Mouse (Mus musculus) ES-Bruce4 (cell line): ENCODE measurements around the gene Atxn1. TPM values are rescaled to one million over a fixed set of nuclear protein-coding genes. Genes with fewer than 3 reads are reported as not detected.

ENCODE experiments used
- H3K27ac ChIP-seq: 2 replicates; pipeline ENCODE4 v1.5.1; 2012; ENCODE audit warnings: low read length, inconsistent platforms; ENCODE audit not compliant: insufficient read depth
- H3K27me3 ChIP-seq: 2 replicates; pipeline ENCODE4 v1.6.1; 2012; ENCODE audit warnings: mild to moderate bottlenecking, low read length, inconsistent platforms; ENCODE audit not compliant: control insufficient read depth, poor library complexity, insufficient read depth, severe bottlenecking
- H3K36me3 ChIP-seq: 2 replicates; pipeline ENCODE4 v1.6.1; 2012; ENCODE audit warnings: inconsistent platforms, mild to moderate bottlenecking, low read length, moderate library complexity; ENCODE audit not compliant: control insufficient read depth, poor library complexity, insufficient read depth, severe bottlenecking
- H3K4me1 ChIP-seq: one replicate; pipeline ENCODE4 v1.8.1; 2011; ENCODE audit warnings: low read length; ENCODE audit not compliant: control insufficient read depth, insufficient read depth
- H3K4me3 ChIP-seq: 2 replicates; pipeline ENCODE4 v1.5.1; 2011; ENCODE audit warnings: low read depth, mild to moderate bottlenecking, low read length
- H3K9ac ChIP-seq: 2 replicates; pipeline ENCODE4 v1.6.1; 2012; ENCODE audit warnings: low read depth, mild to moderate bottlenecking, inconsistent platforms; ENCODE audit not compliant: poor library complexity, severe bottlenecking
- H3K9me3 ChIP-seq: replicated peaks from 2 replicates; pipeline ENCODE4 v1.6.1; 2012; ENCODE audit warnings: mild to moderate bottlenecking, low read length, inconsistent platforms; ENCODE audit not compliant: control insufficient read depth, poor library complexity, insufficient read depth, severe bottlenecking
- CTCF ChIP-seq: IDR thresholded peaks from one replicate; pipeline ENCODE4 v1.8.1; 2011; ENCODE audit warnings: low read depth, low read length
- EP300 ChIP-seq: IDR thresholded peaks from 2 replicates; pipeline ENCODE4 v1.6.1; 2011; ENCODE audit warnings: low read depth, low read length; ENCODE audit not compliant: insufficient read depth
- POLR2A ChIP-seq: IDR thresholded peaks from one replicate; pipeline ENCODE4 v1.8.1; 2011; ENCODE audit warnings: low read length; ENCODE audit not compliant: insufficient read depth
- polyA plus RNA-seq: library from polyadenylated mRNA; stranded (reverse); fragments of >200 nt; gene quantifications from 2 replicates; pipeline ENCODE4 v1.2.4, GENCODE M21; 2011; ENCODE audit warnings: low read depth; ENCODE audit not compliant: missing spikeins, insufficient read depth, insufficient read length

Gene Atxn1
- polyA plus RNA-seq, 1 experiment: 10.1 TPM

DNA sequence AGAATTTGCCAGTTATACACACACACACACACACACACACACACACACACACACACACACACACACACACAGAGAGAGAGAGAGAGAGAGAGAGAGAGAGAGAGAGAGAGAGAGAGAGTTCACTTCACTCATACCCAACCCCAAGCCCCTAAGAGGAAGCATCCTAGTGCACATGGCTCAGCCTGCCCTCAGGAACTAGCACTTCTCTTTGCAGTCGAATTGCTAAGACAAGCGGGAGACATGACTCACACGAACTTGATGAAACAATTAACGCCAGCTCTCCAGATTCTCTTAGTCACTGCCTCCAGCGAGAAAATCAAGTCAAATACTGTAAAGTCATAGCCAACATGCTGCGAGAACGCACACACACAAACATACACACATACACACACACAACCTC is 53.0 kb downstream of the Atxn1 start:
- no peak overlapping the region for H3K9ac ChIP-seq
- no peaks in the 10 kb centered on the region for H3K27me3 ChIP-seq
- H3K4me1 ChIP-seq: no peaks in the 10 kb centered on the region
- no peaks in the 10 kb centered on the region for H3K9me3 ChIP-seq
- no peak overlapping the region for H3K27ac ChIP-seq
- TF ChIP-seq EP300 (no peak), POLR2A (no peak), CTCF (no peak)
- H3K4me3 ChIP-seq: no peak overlapping the region
- H3K36me3 ChIP-seq: no peaks in the 10 kb centered on the region

DNA sequence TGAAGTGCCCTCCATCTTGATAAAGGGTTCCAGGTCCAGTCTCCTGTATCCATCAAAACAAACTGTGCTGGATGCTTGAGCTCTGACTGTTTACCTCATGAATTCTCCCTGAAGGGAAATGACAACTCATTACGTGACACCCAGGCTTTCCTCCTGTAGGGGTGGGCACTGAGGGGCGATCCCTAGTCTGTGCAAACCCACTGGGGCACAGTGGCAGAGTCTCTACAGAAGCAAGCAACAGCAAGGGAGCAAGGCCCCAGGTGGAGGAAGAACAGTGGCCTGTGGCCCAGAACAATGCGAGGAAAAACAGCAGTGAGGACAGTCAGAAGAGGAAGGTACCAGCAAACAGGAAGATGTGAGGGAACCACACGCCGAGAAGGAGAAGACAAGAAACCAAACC is 53.7 kb downstream of the Atxn1 start:
- H3K9ac ChIP-seq: no peak overlapping the region
- no peaks in the 10 kb centered on the region for H3K36me3 ChIP-seq
- TF ChIP-seq EP300 (no peak), CTCF (no peak), POLR2A (no peak)
- H3K27ac ChIP-seq: no peak overlapping the region
- no peaks in the 10 kb centered on the region for H3K4me1 ChIP-seq
- no peak overlapping the region for H3K4me3 ChIP-seq
- H3K27me3 ChIP-seq: no peaks in the 10 kb centered on the region
- no peaks in the 10 kb centered on the region for H3K9me3 ChIP-seq

DNA sequence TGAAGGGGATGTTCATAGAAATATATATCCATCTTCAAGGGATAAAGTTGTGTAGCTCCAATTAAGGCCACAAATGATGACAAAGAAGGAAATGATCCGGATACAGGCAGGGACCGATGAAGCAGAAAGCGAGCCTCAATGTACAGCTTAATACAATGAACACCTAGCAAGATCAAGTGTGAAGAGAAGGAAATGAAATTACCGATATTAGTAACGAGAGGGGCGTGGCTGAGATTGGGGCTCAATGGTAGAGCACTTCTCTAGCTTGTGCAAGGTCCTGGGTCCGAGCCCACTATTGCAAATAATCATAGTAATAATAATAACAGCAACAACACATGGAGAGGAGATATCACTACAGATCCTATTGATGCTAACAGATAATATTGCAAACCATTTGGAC is 54.5 kb downstream of the Atxn1 start:
- Histone ChIP-seq H3K9me3 (no peaks in the 10 kb centered on the region), H3K27me3 (no peaks in the 10 kb centered on the region), H3K36me3 (no peaks in the 10 kb centered on the region), H3K4me3 (no peak overlapping the region), H3K9ac (no peak overlapping the region), H3K27ac (no peak overlapping the region), H3K4me1 (no peaks in the 10 kb centered on the region)
- no peak for TF ChIP-seq POLR2A
- TF ChIP-seq EP300: no peak
- TF ChIP-seq CTCF: no peak

DNA sequence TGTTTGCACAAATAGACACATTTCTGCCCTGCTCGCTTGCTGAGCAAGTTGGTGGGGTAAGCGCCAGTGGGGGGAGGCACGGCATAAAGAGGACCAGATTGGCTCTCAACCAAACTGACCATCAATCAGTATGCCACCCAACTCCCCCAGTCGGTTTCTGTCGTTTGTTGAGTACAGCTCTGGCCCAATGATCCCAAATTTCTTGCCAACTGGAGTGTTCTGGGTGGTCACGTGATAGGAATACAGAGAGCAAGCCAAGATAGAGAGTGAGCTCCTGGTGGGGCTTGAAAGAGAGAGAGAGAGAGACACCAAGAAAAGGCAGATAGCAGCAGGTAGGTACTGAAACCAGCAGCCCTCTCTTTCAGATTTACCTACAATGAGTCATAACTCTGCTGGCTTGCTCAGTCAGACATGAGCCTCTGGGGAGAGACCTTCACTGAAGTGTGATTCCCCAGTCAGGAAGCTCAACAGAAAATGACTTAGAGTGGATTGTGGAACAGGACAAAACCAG is 57.6 kb downstream of the Atxn1 start:
- no peaks in the 10 kb centered on the region for H3K4me1 ChIP-seq
- no peaks in the 10 kb centered on the region for H3K9me3 ChIP-seq
- H3K36me3 ChIP-seq: no peaks in the 10 kb centered on the region
- TF ChIP-seq POLR2A: no peak
- no peak for TF ChIP-seq CTCF
- TF ChIP-seq EP300: no peak
- H3K27ac ChIP-seq: no peak overlapping the region
- H3K9ac ChIP-seq: no peak overlapping the region
- no peaks in the 10 kb centered on the region for H3K27me3 ChIP-seq
- H3K4me3 ChIP-seq: no peak overlapping the region

DNA sequence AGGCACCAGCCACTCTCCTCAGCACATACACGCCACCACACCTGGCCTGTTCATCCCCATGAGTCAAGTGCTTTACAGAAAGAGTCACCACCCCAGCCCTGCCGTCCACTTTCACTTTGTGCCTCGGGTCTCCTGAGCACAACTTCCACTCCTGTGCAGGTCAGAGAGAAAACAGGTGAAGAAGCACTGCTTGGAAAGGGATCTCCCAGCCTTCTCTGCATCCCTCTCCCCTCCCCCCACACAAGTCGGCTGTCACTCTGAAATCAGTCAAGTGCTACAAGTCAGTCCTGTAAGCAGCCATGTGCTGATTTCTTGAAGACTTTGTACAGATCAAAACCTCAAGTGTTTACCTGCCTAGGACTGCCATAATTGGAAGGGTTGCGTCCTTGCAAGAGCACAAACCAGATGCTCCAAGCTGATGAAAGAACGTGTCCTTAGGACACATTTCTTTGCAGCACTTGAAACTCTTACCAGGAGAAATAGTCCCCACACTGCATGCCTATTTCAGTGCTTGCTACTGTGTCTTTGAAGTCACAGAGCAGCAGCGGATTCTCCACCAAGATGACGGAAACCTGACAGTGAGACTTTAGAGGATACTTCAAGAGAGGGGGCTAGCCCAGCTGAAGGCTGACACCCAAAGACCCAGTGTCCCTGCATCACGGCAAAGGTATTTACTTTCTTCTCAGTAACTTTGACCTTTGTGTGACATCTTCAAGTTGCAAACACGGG is 58.2 kb downstream of the Atxn1 start:
- Histone ChIP-seq H3K4me3 (no peak overlapping the region), H3K27me3 (no peaks in the 10 kb centered on the region), H3K4me1 (no peaks in the 10 kb centered on the region), H3K27ac (no peak overlapping the region), H3K36me3 (no peaks in the 10 kb centered on the region), H3K9ac (no peak overlapping the region), H3K9me3 (no peaks in the 10 kb centered on the region)
- TF ChIP-seq EP300 (no peak), POLR2A (no peak), CTCF (no peak)

DNA sequence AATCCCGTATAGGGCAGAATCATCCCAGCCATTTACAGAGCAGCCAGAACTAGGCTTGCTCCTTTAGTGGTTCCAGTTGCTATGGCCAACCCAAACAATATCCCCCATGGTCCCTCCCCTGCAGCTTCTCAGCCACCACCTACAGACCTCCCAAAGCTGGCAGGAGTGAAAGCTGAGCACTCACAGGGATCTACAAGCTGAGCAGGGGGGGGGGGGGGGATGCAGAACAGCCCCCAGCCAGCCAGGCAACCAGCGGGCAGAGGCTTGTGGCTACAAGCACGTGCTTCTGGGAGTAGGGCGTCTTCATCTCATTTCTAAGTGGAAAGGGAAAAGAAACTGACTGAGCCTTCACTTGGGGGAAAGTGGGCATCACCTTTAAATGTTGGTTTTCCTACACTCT is 59.9 kb downstream of the Atxn1 start:
- H3K9me3 ChIP-seq: peaks cover 2% of the 10 kb centered on the region; the same call in 1 of the 2 replicates
- no peak overlapping the region for H3K4me3 ChIP-seq
- H3K27ac ChIP-seq: no peak overlapping the region
- H3K27me3 ChIP-seq: no peaks in the 10 kb centered on the region
- TF ChIP-seq EP300: no peak
- no peak for TF ChIP-seq POLR2A
- TF ChIP-seq CTCF: no peak
- H3K36me3 ChIP-seq: no peaks in the 10 kb centered on the region
- no peaks in the 10 kb centered on the region for H3K4me1 ChIP-seq
- H3K9ac ChIP-seq: no peak overlapping the region
